Mouse (Mus musculus) liver, embryonic 13.5 days (tissue): ENCODE measurements around the gene Slc43a2. TPM values are rescaled to one million over a fixed set of nuclear protein-coding genes. Genes with fewer than 3 reads are reported as not detected.
A peak's percentile ranks its signal among the peaks of the same experiment; 100 is the strongest.
"Not testable (repeated sequence)": the region's sequence is repeated elsewhere in the genome, so short reads cannot be mapped to it uniquely, and the experiment has no call there.

Experiments
- ATAC-seq: fragments of 200-750 bp; cut with Nextera tagmentation; 2 replicates; pipeline ENCODE4 v1.8.0; 2017; ENCODE audit warnings: low read depth, mild to moderate bottlenecking, moderate number of reproducible peaks, moderate library complexity
- DNase-seq: peaks from one replicate; pipeline ENCODE4 v3.0.0; 2022
- H3K27ac ChIP-seq: fragments of 300-500 bp; sonication (generic); 2 replicates; pipeline ENCODE4 v1.5.1; 2015; ENCODE audit warnings: moderate library complexity, mild to moderate bottlenecking, inconsistent platforms
- H3K27me3 ChIP-seq: fragments of 300-500 bp; sonication (generic); 2 replicates; pipeline ENCODE4 v1.6.1; 2015; ENCODE audit warnings: mild to moderate bottlenecking, inconsistent platforms
- H3K36me3 ChIP-seq: fragments of 300-500 bp; sonication (generic); 2 replicates; pipeline ENCODE4 v1.6.1; 2015; ENCODE audit warnings: mild to moderate bottlenecking, inconsistent platforms
- H3K4me1 ChIP-seq: fragments of 300-500 bp; sonication (generic); replicated peaks from 2 replicates; pipeline ENCODE4 v1.6.1; 2015; ENCODE audit warnings: inconsistent platforms
- H3K4me2 ChIP-seq: fragments of 300-500 bp; sonication (generic); 2 replicates; pipeline ENCODE4 v1.6.1; 2015; ENCODE audit warnings: inconsistent platforms, mild to moderate bottlenecking, moderate library complexity
- H3K4me3 ChIP-seq: fragments of 300-500 bp; sonication (generic); replicated peaks from 2 replicates; pipeline ENCODE4 v1.5.1; 2015; ENCODE audit warnings: mild to moderate bottlenecking, inconsistent platforms
- H3K9ac ChIP-seq: fragments of 300-500 bp; sonication (generic); 2 replicates; pipeline ENCODE4 v1.6.1; 2015; ENCODE audit warnings: mild to moderate bottlenecking, inconsistent platforms
- H3K9me3 ChIP-seq: fragments of 300-500 bp; sonication (generic); replicated peaks from 2 replicates; pipeline ENCODE4 v1.6.1; 2016; ENCODE audit warnings: inconsistent platforms
- WGBS: fragments of 180-500 bp; shearing (Covaris S2); methylation state at CpG from one replicate; pipeline ENCODE4 v1.1.7; 2015; ENCODE audit not compliant: insufficient replicate concordance; 5-methylcytosine and 5-hydroxymethylcytosine counted together
- polyA plus RNA-seq: library from polyadenylated mRNA; unstranded; fragments of >200 nt; fragmentation: Nextera tagmentation; extraction: Ambion mirVana; gene quantifications from 2 replicates; pipeline ENCODE4 v1.2.1, GENCODE M21; 2015

The Slc43a2 gene
- polyA plus RNA-seq, 1 experiment from 2014 or later = 3.7 TPM

- no peak for ATAC-seq
- 69% methylated on average over 7 of the region's 7 CpGs for WGBS
- Histone ChIP-seq H3K9ac (no peak overlapping the region), H3K27me3 (no peaks in the 10 kb centered on the region), H3K9me3 (peaks cover under 1% of the 10 kb centered on the region; the same call in 1 of the 2 replicates), H3K36me3 (no peaks in the 10 kb centered on the region), H3K4me1 (peaks cover 20% of the 10 kb centered on the region), H3K27ac (no peak overlapping the region), H3K4me2 (no peak overlapping the region), H3K4me3 (no peak overlapping the region)
- DNase-seq = no peak
These were observed 21.5 kb downstream of the Slc43a2 start for GRCm38 (mm10) chr11:75552906-75553482.

- not testable (repeated sequence) for H3K9ac ChIP-seq, ATAC-seq, H3K27me3 ChIP-seq, DNase-seq, H3K36me3 ChIP-seq, H3K4me3 ChIP-seq, H3K4me2 ChIP-seq, H3K9me3 ChIP-seq, H3K27ac ChIP-seq, H3K4me1 ChIP-seq
- 84% methylated on average over 6 of the region's 6 CpGs for WGBS
These were observed 24.5 kb downstream of the Slc43a2 start for GRCm38 (mm10) chr11:75556006-75556405.

- Histone ChIP-seq H3K9me3 (peaks cover 3% of the 10 kb centered on the region; the same call in 1 of the 2 replicates), H3K4me3 (no peak overlapping the region), H3K4me1 (0 out of 2 replicates have a peak, but pooled peaks cover 7% of the 10 kb centered on the region), H3K9ac (no peak overlapping the region), H3K27me3 (no peaks in the 10 kb centered on the region), H3K4me2 (no peak overlapping the region), H3K27ac (no peak overlapping the region), H3K36me3 (peaks cover 3% of the 10 kb centered on the region; the same call in 1 of the 2 replicates)
- DNase-seq (no peak), ATAC-seq (no peak)
- 87% methylated on average over 6 of the region's 6 CpGs for WGBS
These were observed 25.6 kb downstream of the Slc43a2 start for GRCm38 (mm10) chr11:75557142-75557541.

- H3K9ac ChIP-seq = no peak overlapping the region
- DNase-seq (no peak), ATAC-seq (no peak)
- peaks cover 3% of the 10 kb centered on the region; the same call in 1 of the 2 replicates for H3K9me3 ChIP-seq
- H3K27me3 ChIP-seq = no peaks in the 10 kb centered on the region
- peaks cover 3% of the 10 kb centered on the region; the same call in 1 of the 2 replicates for H3K36me3 ChIP-seq
- H3K4me1 ChIP-seq = 0 out of 2 replicates have a peak, but pooled peaks cover 10% of the 10 kb centered on the region
- H3K27ac ChIP-seq = no peak overlapping the region
- no peak overlapping the region for H3K4me2 ChIP-seq
- 75% methylated on average over 1 of the region's 1 CpGs for WGBS
- no peak overlapping the region for H3K4me3 ChIP-seq
These were observed 26.6 kb downstream of the Slc43a2 start for GRCm38 (mm10) chr11:75558101-75558500.

- ATAC-seq (no peak), DNase-seq (no peak)
- H3K9ac ChIP-seq = no peak overlapping the region
- no peak overlapping the region for H3K27ac ChIP-seq
- H3K4me1 ChIP-seq = peaks cover 26% of the 10 kb centered on the region
- WGBS = 67% methylated on average over 8 of the region's 8 CpGs
- peaks cover 3% of the 10 kb centered on the region; the same call in 1 of the 2 replicates for H3K36me3 ChIP-seq
- no peak overlapping the region for H3K4me2 ChIP-seq
- peaks cover 3% of the 10 kb centered on the region; the same call in 1 of the 2 replicates for H3K9me3 ChIP-seq
- H3K4me3 ChIP-seq = no peak overlapping the region
- no peaks in the 10 kb centered on the region for H3K27me3 ChIP-seq
These were observed 28.5 kb downstream of the Slc43a2 start for GRCm38 (mm10) chr11:75559870-75560504.

- H3K4me1 ChIP-seq = peaks cover 33% of the 10 kb centered on the region
- H3K4me2 ChIP-seq = no peak overlapping the region
- H3K27ac ChIP-seq = no peak overlapping the region
- no peak overlapping the region for H3K4me3 ChIP-seq
- WGBS = 65% methylated on average over 14 of the region's 14 CpGs
- H3K9ac ChIP-seq = no peak overlapping the region
- H3K9me3 ChIP-seq = peaks cover 3% of the 10 kb centered on the region; the same call in 1 of the 2 replicates
- ATAC-seq (no peak), DNase-seq (no peak)
- no peaks in the 10 kb centered on the region for H3K27me3 ChIP-seq
- peaks cover 3% of the 10 kb centered on the region; the same call in 1 of the 2 replicates for H3K36me3 ChIP-seq
These were observed 29.3 kb downstream of the Slc43a2 start for GRCm38 (mm10) chr11:75560530-75561409.

GRCm38 (mm10) chr11:75561410-75561791 is 29.9 kb downstream of the Slc43a2 start:
- Histone ChIP-seq H3K27ac (no peak overlapping the region), H3K27me3 (no peaks in the 10 kb centered on the region), H3K4me2 (no peak overlapping the region), H3K4me1 (peaks cover 36% of the 10 kb centered on the region), H3K4me3 (no peak overlapping the region), H3K9ac (no peak overlapping the region), H3K9me3 (peaks cover 3% of the 10 kb centered on the region; the same call in 1 of the 2 replicates), H3K36me3 (peaks cover 3% of the 10 kb centered on the region; the same call in 1 of the 2 replicates)
- ATAC-seq (no peak), DNase-seq (no peak)
- 63% methylated on average over 5 of the region's 5 CpGs for WGBS

GRCm38 (mm10) chr11:75562840-75563239 is 31.3 kb downstream of the Slc43a2 start:
- 80% methylated on average over 8 of the region's 8 CpGs for WGBS
- H3K4me1 ChIP-seq = peaks cover 51% of the 10 kb centered on the region
- DNase-seq = no peak

GRCm38 (mm10) chr11:75563851-75564548 is 32.5 kb downstream of the Slc43a2 start:
- DNase-seq (no peak), ATAC-seq (peak; percentile 62)
- Histone ChIP-seq H3K9me3 (no peaks in the 10 kb centered on the region), H3K9ac (no peak overlapping the region), H3K4me2 (no peak overlapping the region), H3K27ac (peak overlapping the region; percentile 48), H3K36me3 (no peaks in the 10 kb centered on the region), H3K4me1 (peaks cover 56% of the 10 kb centered on the region), H3K4me3 (no peak overlapping the region), H3K27me3 (no peaks in the 10 kb centered on the region)
- WGBS = 60% methylated on average over 18 of the region's 18 CpGs

More at GRCm38 (mm10) chr11:75562840-75563239, 31.3 kb downstream of the Slc43a2 start:
- Histone ChIP-seq H3K4me2 (no peak overlapping the region), H3K9me3 (peaks cover 3% of the 10 kb centered on the region; the same call in 1 of the 2 replicates), H3K27ac (no peak overlapping the region), H3K4me3 (no peak overlapping the region), H3K36me3 (peaks cover 3% of the 10 kb centered on the region; the same call in 1 of the 2 replicates), H3K27me3 (no peaks in the 10 kb centered on the region), H3K9ac (no peak overlapping the region)
- ATAC-seq = no peak

- Histone ChIP-seq H3K9me3 (no peaks in the 10 kb centered on the region), H3K4me3 (no peak overlapping the region), H3K27me3 (no peaks in the 10 kb centered on the region; the same call in 1 of the 2 replicates), H3K27ac (no peak overlapping the region; the same call in 1 of the 2 replicates), H3K36me3 (no peaks in the 10 kb centered on the region), H3K4me2 (no peak overlapping the region), H3K4me1 (peaks cover 61% of the 10 kb centered on the region), H3K9ac (peak overlapping the region; percentile 19; the same call in 1 of the 2 replicates)
- DNase-seq (no peak), ATAC-seq (no peak)
- WGBS = 66% methylated on average over 2 of the region's 2 CpGs
These were observed 34.4 kb downstream of the Slc43a2 start for GRCm38 (mm10) chr11:75565849-75566248.
